Mouse (Mus musculus) MEL (cell line): ENCODE results near the gene Ly6g6d. TPM values are rescaled to one million over a fixed set of nuclear protein-coding genes. Genes with fewer than 3 reads are reported as not detected.

Experiments used
- DNase-seq: peaks from one replicate; pipeline ENCODE4 v3.0.0; 2011; ENCODE audit warnings: low read depth, low spot score
- H3K27ac ChIP-seq: 2 replicates; pipeline ENCODE4 v1.5.1; 2012; ENCODE audit warnings: low read depth, mild to moderate bottlenecking, control low read depth, low read length, moderate library complexity; ENCODE audit not compliant: control insufficient read depth
- H3K27me3 ChIP-seq, 2 experiments: fragments of 150-350 bp in 1 of 2; sonication (generic) in 1 of 2; 2 replicates each; pipeline ENCODE4 v1.6.1; 2012; ENCODE audit warnings: low read length in 2 of 2, mild to moderate bottlenecking in 2 of 2, improper control_type of control experiment in 1 of 2, moderate library complexity in 1 of 2; ENCODE audit not compliant: insufficient read depth in 2 of 2, control insufficient read depth in 1 of 2
- H3K36me3 ChIP-seq, 2 experiments: 2 replicates each; pipeline ENCODE4 v1.6.1; 2012 to 2014; ENCODE audit warnings: low read length in 2 of 2, improper control_type of control experiment in 1 of 2, inconsistent platforms in 1 of 2, mild to moderate bottlenecking in 1 of 2; ENCODE audit not compliant: insufficient read depth in 2 of 2, control insufficient read depth in 1 of 2
- H3K4me1 ChIP-seq, 2 experiments: fragments of 150-350 bp in 1 of 2; sonication (generic) in 1 of 2; 2 replicates each; pipeline ENCODE4 v1.6.1; 2012; ENCODE audit warnings: low read length in 2 of 2, improper control_type of control experiment in 1 of 2, mild to moderate bottlenecking in 1 of 2; ENCODE audit not compliant: insufficient read depth in 2 of 2, control insufficient read depth in 1 of 2
- H3K4me3 ChIP-seq, 2 experiments: fragments of 150-350 bp in 1 of 2; sonication (generic) in 1 of 2; 2 replicates each; pipeline ENCODE4 v1.5.1; 2012; ENCODE audit warnings: low read depth in 2 of 2, low read length in 2 of 2, mild to moderate bottlenecking in 2 of 2, moderate library complexity in 2 of 2, control low read depth in 1 of 2, improper control_type of control experiment in 1 of 2; ENCODE audit not compliant: control insufficient read depth in 1 of 2, insufficient read depth in 1 of 2
- H3K79me2 ChIP-seq: 2 replicates; pipeline ENCODE4 v1.6.1; 2012; ENCODE audit warnings: mild to moderate bottlenecking, low read length, moderate library complexity; ENCODE audit not compliant: control insufficient read depth, poor library complexity, insufficient read depth
- H3K9ac ChIP-seq: 2 replicates; pipeline ENCODE4 v1.6.1; 2012; ENCODE audit warnings: low read depth, mild to moderate bottlenecking, control low read depth, low read length, moderate library complexity; ENCODE audit not compliant: control insufficient read depth, poor library complexity, severe bottlenecking
- H3K9me3 ChIP-seq: fragments of 150-350 bp; sonication (generic); replicated peaks from 2 replicates; pipeline ENCODE4 v1.6.1; 2012; ENCODE audit warnings: mild to moderate bottlenecking, low read length, improper control_type of control experiment, moderate library complexity; ENCODE audit not compliant: insufficient read depth
- BHLHE40 ChIP-seq: IDR thresholded peaks from 2 replicates; pipeline ENCODE4 v1.6.1; 2012; ENCODE audit warnings: low read depth, mild to moderate bottlenecking, inconsistent platforms, low read length, improper control_type of control experiment, borderline replicate concordance
- CHD1 ChIP-seq: IDR thresholded peaks from 2 replicates; pipeline ENCODE4 v1.6.1; 2012; ENCODE audit warnings: low read depth, mild to moderate bottlenecking, inconsistent platforms, low read length, improper control_type of control experiment
- CHD2 ChIP-seq: IDR thresholded peaks from 2 replicates; pipeline ENCODE4 v1.6.1; 2011; ENCODE audit warnings: low read length, improper control_type of control experiment
- CTCF ChIP-seq, 3 experiments: IDR thresholded peaks in 2 of 3; conservative IDR thresholded peaks in 1 of 3; 2 replicates each; pipeline ENCODE4 v1.5.1; 2011 to 2012; ENCODE audit warnings: low read length in 3 of 3, low read depth in 2 of 3, mild to moderate bottlenecking in 2 of 3, improper control_type of control experiment in 1 of 3, inconsistent platforms in 1 of 3, mixed read lengths in 1 of 3, moderate library complexity in 1 of 3; ENCODE audit not compliant: control insufficient read depth in 1 of 3, insufficient read depth in 1 of 3, poor library complexity in 1 of 3, severe bottlenecking in 1 of 3
- ELF1 ChIP-seq: IDR thresholded peaks from 2 replicates; pipeline ENCODE4 v1.6.1; 2014; ENCODE audit warnings: low read depth, mild to moderate bottlenecking, inconsistent platforms, low read length, improper control_type of control experiment, moderate library complexity
- ETS1 ChIP-seq: IDR thresholded peaks from 2 replicates; pipeline ENCODE4 v1.6.1; 2012; ENCODE audit warnings: low read depth, mild to moderate bottlenecking, inconsistent platforms, low read length, improper control_type of control experiment, moderate library complexity
- GABPA ChIP-seq: IDR thresholded peaks from 2 replicates; pipeline ENCODE4 v1.6.1; 2012; ENCODE audit warnings: low read depth, mild to moderate bottlenecking, inconsistent platforms, low read length, improper control_type of control experiment, moderate library complexity
- GATA1 ChIP-seq: IDR thresholded peaks from 2 replicates; pipeline ENCODE4 v1.6.1; 2011; ENCODE audit warnings: low read depth, low read length, improper control_type of control experiment
- KAT2A ChIP-seq: conservative IDR thresholded peaks from 2 replicates; pipeline ENCODE4 v1.6.1; 2012; ENCODE audit warnings: low read depth, low read length, improper control_type of control experiment, inconsistent platforms
- MAFK ChIP-seq: IDR thresholded peaks from 2 replicates; pipeline ENCODE4 v1.6.1; 2011; ENCODE audit warnings: low read depth, mild to moderate bottlenecking, low read length, improper control_type of control experiment, borderline replicate concordance
- MAX ChIP-seq: IDR thresholded peaks from 2 replicates; pipeline ENCODE4 v1.6.1; 2011; ENCODE audit warnings: low read length, improper control_type of control experiment
- MAZ ChIP-seq: IDR thresholded peaks from 2 replicates; pipeline ENCODE4 v1.6.1; 2012; ENCODE audit warnings: low read depth, mild to moderate bottlenecking, inconsistent platforms, low read length, improper control_type of control experiment
- MXI1 ChIP-seq: IDR thresholded peaks from 2 replicates; pipeline ENCODE4 v1.6.1; 2011; ENCODE audit warnings: mild to moderate bottlenecking, low read depth, low read length, improper control_type of control experiment
- NRF1 ChIP-seq: IDR thresholded peaks from 2 replicates; pipeline ENCODE4 v1.6.1; 2014; ENCODE audit warnings: low read depth, mild to moderate bottlenecking, inconsistent platforms, low read length, improper control_type of control experiment, moderate library complexity; ENCODE audit not compliant: poor library complexity, insufficient read depth, severe bottlenecking
- POLR2A ChIP-seq, 2 experiments: IDR thresholded peaks; 2 replicates each; pipeline ENCODE4 v1.6.1; 2011 to 2012; ENCODE audit warnings: low read length in 2 of 2, mild to moderate bottlenecking in 2 of 2, control low read depth in 1 of 2, improper control_type of control experiment in 1 of 2, low read depth in 1 of 2, moderate library complexity in 1 of 2; ENCODE audit not compliant: control insufficient read depth in 1 of 2, insufficient read depth in 1 of 2, poor library complexity in 1 of 2
- POLR2AphosphoS2 ChIP-seq: IDR thresholded peaks from 2 replicates; pipeline ENCODE4 v1.6.1; 2011; ENCODE audit warnings: low read length, improper control_type of control experiment
- POLR2AphosphoS5 ChIP-seq: IDR thresholded peaks from 2 replicates; pipeline ENCODE4 v1.6.1; 2012; ENCODE audit warnings: low read depth, borderline replicate concordance, mild to moderate bottlenecking, inconsistent platforms, low read length, moderate library complexity, mixed read lengths
- RAD21 ChIP-seq: IDR thresholded peaks from 2 replicates; pipeline ENCODE4 v1.6.1; 2011; ENCODE audit warnings: mild to moderate bottlenecking, low read depth, low read length, improper control_type of control experiment
- RCOR1 ChIP-seq: IDR thresholded peaks from 2 replicates; pipeline ENCODE4 v1.6.1; 2012; ENCODE audit warnings: low read depth, mild to moderate bottlenecking, inconsistent platforms, low read length, improper control_type of control experiment
- TAL1 ChIP-seq: IDR thresholded peaks from 2 replicates; pipeline ENCODE4 v1.6.1; 2012; ENCODE audit warnings: mild to moderate bottlenecking, inconsistent platforms, low read length, moderate library complexity, mixed read lengths
- TBP ChIP-seq: IDR thresholded peaks from 2 replicates; pipeline ENCODE4 v1.8.0; 2011; ENCODE audit warnings: low read depth, low read length, improper control_type of control experiment
- USF1 ChIP-seq: IDR thresholded peaks from 2 replicates; pipeline ENCODE4 v1.6.1; 2014; ENCODE audit warnings: low read depth, mild to moderate bottlenecking, inconsistent platforms, low read length, improper control_type of control experiment, moderate library complexity
- ZC3H11A ChIP-seq: IDR thresholded peaks from 2 replicates; pipeline ENCODE4 v1.6.1; 2012; ENCODE audit warnings: low read depth, mild to moderate bottlenecking, inconsistent platforms, low read length, improper control_type of control experiment
- ZKSCAN1 ChIP-seq: IDR thresholded peaks from 2 replicates; pipeline ENCODE4 v1.6.1; 2012; ENCODE audit warnings: low read depth, mild to moderate bottlenecking, inconsistent platforms, low read length, improper control_type of control experiment, moderate library complexity
- polyA plus RNA-seq, 2 experiments: library from polyadenylated mRNA; stranded (reverse) in 1 of 2; unstranded in 1 of 2; fragments of >175 nt in 1 of 2; fragments of >200 nt in 1 of 2; gene quantifications; 2 replicates each; pipeline versions ENCODE4 v1.2.1 to v1.2.4; 2012; ENCODE audit warnings: low replicate concordance in 2 of 2, low read depth in 1 of 2; ENCODE audit not compliant: insufficient read length in 2 of 2, insufficient read depth in 1 of 2, missing spikeins in 1 of 2
- total RNA-seq: library from RNA; depleted of rRNA; stranded (reverse); fragments of 300-350 nt; gene quantifications from 2 replicates; pipeline ENCODE4 v1.2.3, GENCODE M21; 2012

Gene Ly6g6d
- total and polyA plus RNA-seq, 3 experiments: 4.4 to 5.5 TPM; not detected in 1

DNA sequence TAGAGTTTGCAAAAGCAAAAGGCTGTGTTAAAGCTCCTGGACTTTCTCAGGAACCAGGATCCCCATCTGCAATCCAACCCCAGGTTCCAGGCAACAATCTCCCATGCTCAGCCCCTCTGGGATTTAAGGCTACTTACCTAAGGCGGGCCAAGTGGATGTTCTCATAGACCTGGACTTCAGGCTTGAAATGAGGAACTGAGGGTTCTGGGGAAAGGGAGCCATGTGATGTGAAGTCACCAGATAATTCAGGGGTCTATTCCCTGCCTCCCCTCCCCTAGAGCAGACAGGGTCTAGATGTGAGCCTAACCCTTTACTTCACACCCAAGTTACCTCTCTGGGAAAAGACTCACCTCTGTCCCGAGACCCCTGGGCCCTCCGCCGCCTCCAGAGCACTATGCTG is 2.8 kb upstream of the Ly6g6d start:
- peak overlapping the region; percentile 50 for H3K9ac ChIP-seq
- DNase-seq: peak; percentile 73

GRCm38 (mm10) chr17:35080248-35080647 is 2.4 kb upstream of the Ly6g6d start:
- Histone ChIP-seq H3K9me3 (no peaks in the 10 kb centered on the region), H3K9ac (peak overlapping the region; percentile 50), H3K27ac (peak overlapping the region; percentile 94), H3K27me3 (no peaks in the 10 kb centered on the region), H3K36me3 (peaks cover 0 to 38% of the 10 kb centered on the region in 2 experiments; a peak in 2 of 4 replicates), H3K4me1 (peaks cover 20 to 52% of the 10 kb centered on the region in 2 experiments), H3K79me2 (no peaks in the 10 kb centered on the region), H3K4me3 (peak overlapping the region; percentile 3 to 19; a peak in 2 of 4 replicates)
- DNase-seq: no peak
- TF ChIP-seq POLR2A (IDR thresholded peaks at IDR 0.05; ENCODE audit: control insufficient read depth in 1 of 2, insufficient read depth in 1 of 2, low read depth in 1 of 2, low read length in 2 of 2, poor library complexity in 1 of 2) (peak in 1 of 2 experiments; percentile 31; a peak in 1 of 4 replicates), POLR2AphosphoS5 (no peak)

More for the DNA sequence above, 2.8 kb upstream of the Ly6g6d start:
- peaks cover 0 to 42% of the 10 kb centered on the region in 2 experiments; a peak in 2 of 4 replicates for H3K36me3 ChIP-seq
- H3K27me3 ChIP-seq: no peaks in the 10 kb centered on the region
- peak overlapping the region; percentile 94 for H3K27ac ChIP-seq
- H3K4me3 ChIP-seq: peak overlapping the region in 1 of 2 experiments; percentile 2; a peak in 1 of 4 replicates
- H3K9me3 ChIP-seq: no peaks in the 10 kb centered on the region
- H3K4me1 ChIP-seq: peaks cover 20 to 56% of the 10 kb centered on the region in 2 experiments
- TF ChIP-seq MAX (peak; percentile 30; the same call in 1 of the 2 replicates), TBP (no peak), TAL1 (0 out of 2 replicates have a peak, but pooled peaks have one; percentile 25), ETS1 (0 out of 2 replicates have a peak, but pooled peaks have one; percentile 6), USF1 (peak; percentile 71), MAZ (no peak), GABPA (no peak), CTCF (IDR thresholded peaks at IDR 0.05 in 2 of 3, conservative IDR thresholded peaks at IDR 0.05 in 1 of 3; ENCODE audit: control insufficient read depth in 1 of 3, insufficient read depth in 1 of 3, low read depth in 2 of 3, low read length in 3 of 3, poor library complexity in 1 of 3, severe bottlenecking in 1 of 3) (no peak)
- TF ChIP-seq, all 39 proteins: peak for 4
- H3K79me2 ChIP-seq: no peaks in the 10 kb centered on the region

DNA sequence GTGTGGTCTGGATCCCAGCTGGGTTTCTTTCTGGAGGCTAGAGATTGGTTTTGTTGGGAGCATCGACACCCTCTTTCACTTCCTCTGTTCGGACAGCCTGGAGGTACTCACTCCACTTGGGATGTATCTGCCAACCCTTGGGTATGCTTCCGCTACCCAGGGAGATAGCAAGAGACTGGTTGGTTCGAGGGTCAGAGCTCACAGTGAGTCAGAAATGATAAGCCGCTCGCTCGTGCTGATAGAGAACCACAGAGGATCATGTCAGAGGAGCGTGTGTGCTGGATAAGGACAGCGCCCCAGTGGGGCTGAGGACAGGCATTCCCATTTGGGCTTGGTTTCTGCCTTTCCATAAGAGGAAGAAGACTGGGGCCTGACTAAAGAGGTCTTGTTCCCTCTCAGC is 1.9 kb upstream of the Ly6g6d start:
- peak overlapping the region; percentile 95 for H3K27ac ChIP-seq
- DNase-seq: peak; percentile 95
- H3K36me3 ChIP-seq: peaks cover 0 to 35% of the 10 kb centered on the region in 2 experiments; a peak in 2 of 4 replicates
- H3K27me3 ChIP-seq: no peaks in the 10 kb centered on the region
- H3K79me2 ChIP-seq: no peaks in the 10 kb centered on the region
- peak overlapping the region in 1 of 2 experiments; percentile 3; a peak in 1 of 4 replicates for H3K4me3 ChIP-seq
- H3K4me1 ChIP-seq: peaks cover 20 to 47% of the 10 kb centered on the region in 2 experiments
- peak overlapping the region; percentile 50 for H3K9ac ChIP-seq
- no peaks in the 10 kb centered on the region for H3K9me3 ChIP-seq
- peak; percentile 99 for TF ChIP-seq GATA1
- TF ChIP-seq NRF1: no peak
- no peak for TF ChIP-seq RAD21
- TF ChIP-seq CHD1: no peak
- peak; percentile 92 for TF ChIP-seq BHLHE40
- TF ChIP-seq CTCF (IDR thresholded peaks at IDR 0.05 in 2 of 3, conservative IDR thresholded peaks at IDR 0.05 in 1 of 3; ENCODE audit: control insufficient read depth in 1 of 3, insufficient read depth in 1 of 3, low read depth in 2 of 3, low read length in 3 of 3, poor library complexity in 1 of 3, severe bottlenecking in 1 of 3): peak; percentile 17 to 53 (median 43); a peak in 5 of 6 replicates
- TF ChIP-seq TAL1: peak; percentile 90
- peak; percentile 65 for TF ChIP-seq MXI1
- peak; percentile 70 for TF ChIP-seq MAX
- TF ChIP-seq POLR2AphosphoS2: no peak
- TF ChIP-seq MAFK: peak; percentile 47; the same call in 1 of the 2 replicates
- TF ChIP-seq CHD2: no peak
- no peak for TF ChIP-seq ZC3H11A
- TF ChIP-seq KAT2A: no peak
- peak in 1 of 2 experiments; percentile 66; a peak in 2 of 4 replicates for TF ChIP-seq POLR2A (IDR thresholded peaks at IDR 0.05; ENCODE audit: control insufficient read depth in 1 of 2, insufficient read depth in 1 of 2, low read depth in 1 of 2, low read length in 2 of 2, poor library complexity in 1 of 2)
- TF ChIP-seq RCOR1: peak; percentile 86
- TF ChIP-seq ELF1: peak; percentile 74
- peak; percentile 95 for TF ChIP-seq ETS1
- TF ChIP-seq POLR2AphosphoS5: no peak
- no peak for TF ChIP-seq ZKSCAN1
